Mouse (Mus musculus) adipocyte (in vitro differentiated cells): ENCODE measurements around the gene Ndufb6.

Source experiments
- DNase-seq: peaks from one replicate; pipeline ENCODE4 v3.0.0-alpha.2; 2016; ENCODE audit warnings: low spot score

Ndufb6 gene

GRCm38 (mm10) chr4:40254385-40255103 is 24.7 kb downstream of the Ndufb6 start:
- no peak for DNase-seq

DNA sequence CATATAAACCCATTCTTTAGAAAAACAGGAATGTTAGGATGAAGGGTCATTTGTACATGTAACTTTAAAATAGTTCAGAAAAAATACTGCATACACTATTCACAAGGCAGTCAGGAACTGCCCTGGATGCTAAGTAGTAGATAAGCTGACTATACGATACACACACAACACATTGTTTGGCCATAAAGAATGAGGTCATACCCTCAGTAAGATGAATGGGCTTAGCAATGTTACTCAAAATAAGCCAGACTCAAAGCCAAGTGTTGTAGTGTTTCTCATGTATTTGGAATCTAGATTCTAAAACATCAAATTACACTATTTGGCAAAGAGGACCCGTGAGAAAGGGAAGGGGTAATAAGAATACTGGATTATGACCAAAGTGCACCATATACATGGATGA is 25.5 kb downstream of the Ndufb6 start:
- no peak for DNase-seq

DNA sequence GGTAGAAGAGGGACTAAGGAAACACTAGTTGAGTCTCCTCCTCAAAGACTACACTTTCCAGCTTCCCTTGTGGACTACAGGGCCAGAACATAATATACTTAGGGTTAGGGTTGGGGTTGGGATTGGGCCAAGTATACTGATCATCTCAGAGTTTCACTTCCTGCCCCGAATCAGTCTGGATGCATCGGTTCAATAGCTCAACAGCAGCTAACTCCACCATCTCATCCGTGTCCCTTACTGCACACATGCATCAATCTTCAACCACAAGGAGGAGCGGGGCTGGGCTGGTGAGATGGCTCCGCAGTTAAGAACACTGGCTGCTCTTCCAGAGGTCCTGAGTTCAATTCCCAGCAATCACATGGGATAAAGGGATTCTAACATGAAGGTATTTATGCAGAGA is 28.2 kb downstream of the Ndufb6 start:
- no peak for DNase-seq

DNA sequence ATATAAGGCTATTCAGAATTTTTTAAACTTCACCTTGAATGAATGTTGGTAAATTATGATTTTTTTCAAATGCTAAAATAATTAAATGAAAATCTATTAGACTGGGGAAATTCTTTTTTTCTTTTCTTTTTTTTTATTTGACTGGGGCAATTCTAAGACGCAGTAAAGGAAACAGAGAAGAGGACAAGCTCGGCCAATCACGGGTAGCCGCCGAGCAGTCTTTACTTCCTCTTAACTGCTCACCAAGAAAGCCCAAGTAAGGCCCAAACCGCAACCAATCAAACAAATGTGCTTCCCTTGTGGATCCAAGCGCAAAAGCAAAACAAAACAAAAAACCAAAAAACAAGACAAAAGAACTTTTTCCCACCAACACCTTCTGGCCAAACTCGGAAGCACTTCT is 35.2 kb downstream of the Ndufb6 start:
- no peak for DNase-seq

GRCm38 (mm10) chr4:40243006-40243405 is 36.2 kb downstream of the Ndufb6 start:
- no peak for DNase-seq

- no peak for DNase-seq
Observed at GRCm38 (mm10) chr4:40241928-40242327, 37.3 kb downstream of the Ndufb6 start.

DNA sequence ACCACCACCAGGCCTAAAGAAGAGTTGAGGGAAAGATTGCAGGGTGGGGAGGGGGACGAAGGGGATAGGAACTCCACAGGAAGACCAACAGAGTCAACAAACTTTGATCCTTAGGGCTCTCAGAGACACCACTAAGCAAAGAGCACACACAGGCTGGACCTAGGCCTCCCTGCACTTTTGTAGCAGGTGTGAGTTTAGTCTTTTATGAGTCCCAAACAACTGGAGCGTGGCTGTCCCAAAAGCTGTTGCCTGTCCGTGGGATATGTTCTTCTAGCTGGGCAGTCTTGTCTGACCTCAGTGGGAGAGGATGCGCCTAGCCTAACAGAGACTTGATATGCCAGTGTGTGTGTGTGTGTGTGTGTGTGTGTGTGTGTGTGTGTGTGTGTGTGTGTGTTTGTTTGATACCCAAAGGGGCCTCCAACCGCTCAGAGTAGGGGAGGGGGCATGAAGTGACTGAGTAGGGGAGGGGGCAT is 38.9 kb downstream of the Ndufb6 start:
- DNase-seq: peak; percentile 22

GRCm38 (mm10) chr4:40239409-40240271 is 39.6 kb downstream of the Ndufb6 start, which contains the start of gene Ddx58:
Ddx58 (minus strand) TSS chr4:40239828.
- peak; percentile 61 for DNase-seq

DNA sequence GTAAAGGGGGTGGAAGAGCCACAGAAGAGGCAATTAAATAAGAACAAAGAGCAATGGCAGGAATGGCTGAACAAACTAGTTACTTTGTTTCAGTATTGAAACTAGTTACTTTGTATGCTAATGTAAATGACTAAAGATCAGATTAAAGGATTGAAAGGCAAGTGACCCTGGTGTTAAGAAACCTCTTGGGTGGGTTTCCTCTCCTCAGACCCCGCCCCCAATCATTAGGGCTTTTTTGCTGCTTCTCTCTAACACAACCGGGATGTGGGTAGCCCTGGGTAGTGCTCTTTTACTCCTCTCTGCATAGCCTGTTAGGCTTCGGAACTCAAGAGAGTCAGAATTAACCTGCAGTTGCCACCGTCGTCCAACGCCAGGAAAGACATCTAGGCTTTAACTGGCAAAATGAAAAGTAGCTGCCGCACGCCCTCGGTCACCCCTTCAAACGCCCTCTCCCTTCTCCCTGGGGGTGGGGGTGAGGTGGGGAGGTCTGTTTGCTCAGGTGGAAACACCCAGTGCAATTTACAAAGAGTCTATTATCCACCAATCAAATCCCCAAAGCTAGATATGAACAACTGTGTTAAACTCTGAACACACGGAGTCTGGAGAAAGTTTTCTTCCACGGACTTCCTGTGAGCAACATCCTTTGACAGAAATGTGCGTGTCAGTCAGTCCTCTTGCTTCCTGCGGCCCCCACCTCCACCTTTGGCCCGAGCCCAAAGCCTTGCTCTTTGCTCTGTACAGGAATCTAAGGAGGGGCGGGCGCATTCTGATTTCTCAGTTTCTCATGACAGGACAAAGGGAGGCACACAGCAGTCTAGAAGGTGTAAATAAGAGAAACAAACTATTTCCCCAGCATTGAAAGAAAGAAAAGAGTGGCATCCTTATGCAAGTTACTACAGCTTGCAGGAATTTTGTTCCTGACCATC is 40.5 kb downstream of the Ndufb6 start:
- peak; percentile 68 for DNase-seq

GRCm38 (mm10) chr4:40236829-40237228 is 42.4 kb downstream of the Ndufb6 start:
- DNase-seq: no peak

DNA sequence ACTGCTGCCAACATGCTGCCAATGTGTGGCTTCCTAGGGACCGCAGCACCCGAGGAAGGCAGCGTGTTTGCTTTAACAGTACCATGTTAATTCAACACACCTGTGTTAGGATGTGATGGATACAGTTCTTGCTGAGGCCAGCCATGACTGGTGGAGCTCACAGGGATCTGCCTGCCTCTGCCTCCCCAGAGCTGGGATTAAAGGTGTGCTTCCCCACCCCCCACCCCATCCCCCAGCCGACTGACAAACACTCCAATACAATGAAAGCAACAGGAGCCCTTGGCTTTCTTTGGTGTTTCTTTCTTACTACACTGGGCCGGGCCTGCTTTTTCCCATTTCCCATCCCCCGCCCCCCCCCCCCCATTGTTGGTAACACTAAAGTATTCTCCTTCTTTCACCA is 45.0 kb downstream of the Ndufb6 start:
- DNase-seq: no peak

GRCm38 (mm10) chr4:40233062-40233664 is 46.1 kb downstream of the Ndufb6 start:
- DNase-seq: no peak

- no peak for DNase-seq
Observed at GRCm38 (mm10) chr4:40229723-40230122, 49.5 kb downstream of the Ndufb6 start.

GRCm38 (mm10) chr4:40227886-40228285 is 51.3 kb downstream of the Ndufb6 start:
- DNase-seq: no peak

DNA sequence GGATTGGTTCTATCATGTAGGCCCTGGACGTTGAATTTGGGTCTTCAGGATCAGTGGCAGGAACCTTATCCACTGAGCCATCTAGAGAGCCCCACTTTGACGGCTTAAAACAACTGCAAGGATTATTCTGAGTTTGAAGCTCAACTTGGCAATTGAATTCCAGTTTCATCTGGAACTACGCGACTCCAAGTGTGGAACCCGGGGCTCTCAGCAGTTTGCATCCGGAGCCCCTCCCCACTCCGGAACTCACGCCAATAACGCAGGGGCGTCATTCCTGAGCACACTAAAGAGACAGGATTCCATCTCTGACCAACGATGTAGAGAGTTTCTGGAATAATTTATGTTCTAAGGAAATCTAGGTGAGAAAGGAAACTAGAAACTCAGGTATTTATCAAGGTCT is 52.1 kb downstream of the Ndufb6 start:
- DNase-seq: no peak

- no peak for DNase-seq
Observed at GRCm38 (mm10) chr4:40226095-40226494, 53.1 kb downstream of the Ndufb6 start.

GRCm38 (mm10) chr4:40221876-40222585 is 57.2 kb downstream of the Ndufb6 start:
- DNase-seq: no peak

DNA sequence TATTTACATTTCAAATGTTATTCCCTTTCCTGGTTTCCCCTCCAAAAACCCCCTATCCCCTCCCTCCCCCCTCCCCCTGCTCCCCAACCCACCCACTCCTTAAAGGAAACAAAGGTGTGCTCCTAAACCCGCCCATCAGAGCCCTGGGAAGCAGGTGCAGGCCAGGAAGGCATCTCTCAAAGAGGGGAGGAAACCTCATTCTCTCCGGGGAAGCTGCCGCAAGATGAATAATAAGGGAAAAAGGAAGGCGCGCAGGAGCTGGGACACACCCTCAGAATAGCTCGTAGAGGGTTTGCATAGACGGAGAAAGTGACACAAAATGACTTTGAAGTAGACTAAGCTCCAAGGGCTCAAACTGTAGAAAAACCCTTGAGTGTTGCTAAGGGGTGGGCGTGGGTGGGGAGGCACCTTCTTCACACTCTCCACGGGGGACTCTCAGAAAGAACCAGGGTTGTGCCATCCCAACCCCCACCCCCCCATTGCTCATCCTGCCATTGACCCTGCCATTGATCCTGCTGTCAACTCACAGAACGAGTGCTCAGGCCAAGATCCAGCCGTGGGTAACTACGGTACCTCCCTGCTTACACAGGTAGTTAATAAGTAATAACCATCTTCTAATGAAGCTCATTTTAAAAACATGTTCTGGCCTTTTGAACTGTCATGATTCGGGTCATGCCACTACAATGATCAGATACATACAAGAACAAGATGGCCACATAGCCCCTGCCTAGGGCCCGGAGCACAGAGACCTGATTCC is 58.0 kb downstream of the Ndufb6 start:
- DNase-seq: no peak
